Mouse (Mus musculus): ENCODE measurements around the gene Bbs9. TPM values are rescaled to one million over a fixed set of nuclear protein-coding genes. Genes with fewer than 3 reads are reported as not detected.

Gene Bbs9
- polyA plus RNA-seq, 1 experiment from 2014 or later, result 12.3 TPM

DNA sequence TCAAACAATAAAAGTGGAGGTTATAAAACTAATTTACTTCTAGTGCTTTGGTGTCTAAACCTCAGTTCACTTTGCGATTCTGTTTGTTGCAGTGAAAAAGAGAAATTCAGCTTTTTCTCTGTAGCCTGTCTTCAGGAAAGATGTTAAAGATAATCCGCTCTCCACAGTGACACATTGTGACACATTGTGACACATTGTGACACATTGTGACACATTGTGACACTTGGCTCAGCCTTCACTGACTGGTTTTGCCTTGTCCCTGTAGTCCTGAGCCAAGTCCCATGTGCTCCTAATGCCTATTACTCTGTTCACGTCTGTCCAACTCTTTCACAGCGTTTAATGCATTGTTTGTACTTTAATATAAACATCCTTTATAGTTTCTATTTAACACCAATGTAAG, 203.0 kb downstream of the Bbs9 start:
- WGBS, result 94% methylated on average over 4 of the region's 4 CpGs

GRCm38 (mm10) chr9:22679485-22679884, 204.0 kb downstream of the Bbs9 start:
- Histone ChIP-seq H3K36me3 (ENCODE audit: control insufficient read depth, insufficient read depth, low read length) (no peaks in the 10 kb centered on the region), H3K4me2 (replicated peaks; ENCODE audit: low read depth, low read length) (no peak overlapping the region), H3K4me1 (ENCODE audit: control insufficient read depth, insufficient read depth, low read length) (no peaks in the 10 kb centered on the region), H3K4me3 (ENCODE audit: low read length) (no peak overlapping the region), H3K9ac (ENCODE audit: low read depth, low read length) (no peak overlapping the region), H3K27ac (ENCODE audit: low read depth, low read length) (no peak overlapping the region), H3K9me3 (ENCODE audit: control insufficient read depth, low read length) (no peaks in the 10 kb centered on the region), H3K27me3 (ENCODE audit: control insufficient read depth, insufficient read depth, low read length) (no peaks in the 10 kb centered on the region)
- WGBS, result 89% methylated on average over 4 of the region's 4 CpGs
- ATAC-seq (ENCODE audit: low FRiP score, low TSS enrichment), result no peak

More for the DNA sequence above, 203.0 kb downstream of the Bbs9 start:
- H3K4me3 ChIP-seq (ENCODE audit: low read length), result no peak overlapping the region
- H3K9me3 ChIP-seq (ENCODE audit: control insufficient read depth, low read length), result no peaks in the 10 kb centered on the region
- no peaks in the 10 kb centered on the region for H3K36me3 ChIP-seq (ENCODE audit: control insufficient read depth, insufficient read depth, low read length)
- H3K9ac ChIP-seq (ENCODE audit: low read depth, low read length), result no peak overlapping the region
- no peak overlapping the region for H3K27ac ChIP-seq (ENCODE audit: low read depth, low read length)
- no peaks in the 10 kb centered on the region for H3K4me1 ChIP-seq (ENCODE audit: control insufficient read depth, insufficient read depth, low read length)
- no peaks in the 10 kb centered on the region for H3K27me3 ChIP-seq (ENCODE audit: control insufficient read depth, insufficient read depth, low read length)
- no peak overlapping the region for H3K4me2 ChIP-seq (replicated peaks; ENCODE audit: low read depth, low read length)
- ATAC-seq (ENCODE audit: low FRiP score, low TSS enrichment), result no peak

DNA sequence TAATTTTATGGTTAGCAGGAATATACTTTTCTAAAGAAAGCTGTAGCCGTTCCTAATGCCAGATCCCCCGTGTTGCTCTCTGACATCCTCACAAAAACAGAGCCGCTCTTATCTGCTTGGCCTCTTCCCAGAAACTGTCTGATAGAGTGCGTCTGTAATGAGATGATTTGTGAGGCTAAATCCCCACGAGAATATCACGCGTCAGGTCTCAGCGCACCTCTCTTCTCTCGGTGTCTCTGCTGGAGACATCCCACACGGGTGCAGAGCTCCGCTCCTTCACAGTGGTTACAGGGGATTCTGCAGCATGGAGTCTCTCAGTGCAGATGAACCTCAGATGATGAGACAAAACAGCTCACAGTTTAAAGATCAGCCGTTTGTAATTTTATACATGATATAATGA, 204.5 kb downstream of the Bbs9 start:
- H3K9ac ChIP-seq (ENCODE audit: low read depth, low read length), result no peak overlapping the region
- no peak overlapping the region for H3K4me3 ChIP-seq (ENCODE audit: low read length)
- ATAC-seq (ENCODE audit: low FRiP score, low TSS enrichment), result no peak
- no peaks in the 10 kb centered on the region for H3K36me3 ChIP-seq (ENCODE audit: control insufficient read depth, insufficient read depth, low read length)
- H3K27ac ChIP-seq (ENCODE audit: low read depth, low read length), result no peak overlapping the region
- H3K4me1 ChIP-seq (ENCODE audit: control insufficient read depth, insufficient read depth, low read length), result no peaks in the 10 kb centered on the region
- 59% methylated on average over 12 of the region's 12 CpGs for WGBS
- no peaks in the 10 kb centered on the region for H3K9me3 ChIP-seq (ENCODE audit: control insufficient read depth, low read length)
- H3K4me2 ChIP-seq (replicated peaks; ENCODE audit: low read depth, low read length), result no peak overlapping the region
- no peaks in the 10 kb centered on the region for H3K27me3 ChIP-seq (ENCODE audit: control insufficient read depth, insufficient read depth, low read length)

- Histone ChIP-seq H3K27me3 (ENCODE audit: control insufficient read depth, insufficient read depth, low read length) (no peaks in the 10 kb centered on the region), H3K27ac (ENCODE audit: low read depth, low read length) (no peak overlapping the region), H3K4me3 (ENCODE audit: low read length) (no peak overlapping the region), H3K4me2 (replicated peaks; ENCODE audit: low read depth, low read length) (no peak overlapping the region), H3K36me3 (ENCODE audit: control insufficient read depth, insufficient read depth, low read length) (no peaks in the 10 kb centered on the region), H3K9me3 (ENCODE audit: control insufficient read depth, low read length) (no peaks in the 10 kb centered on the region), H3K4me1 (ENCODE audit: control insufficient read depth, insufficient read depth, low read length) (no peaks in the 10 kb centered on the region), H3K9ac (ENCODE audit: low read depth, low read length) (no peak overlapping the region)
- 75% methylated on average over 1 of the region's 1 CpGs for WGBS
- no peak for ATAC-seq (ENCODE audit: low FRiP score, low TSS enrichment)
These were observed 205.0 kb downstream of the Bbs9 start for GRCm38 (mm10) chr9:22680484-22680883.

DNA sequence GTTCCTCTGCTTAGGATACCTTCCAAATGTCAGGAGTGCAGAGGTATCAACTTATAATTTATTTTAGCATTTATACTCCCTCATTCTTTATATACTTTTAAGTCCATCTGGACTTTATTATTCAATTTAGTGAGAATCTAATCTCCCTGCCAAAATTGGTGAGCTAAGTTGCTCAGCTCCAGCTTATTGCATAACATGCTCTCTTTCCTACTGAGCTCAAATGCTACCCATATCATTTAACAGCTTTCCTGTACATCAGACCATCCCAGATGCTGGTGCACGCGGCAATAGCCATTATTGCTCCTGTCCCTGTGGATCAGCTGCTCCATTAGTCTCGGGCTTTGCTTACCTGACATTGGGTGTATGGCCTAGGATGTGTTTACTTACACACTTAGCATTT, 208.3 kb downstream of the Bbs9 start:
- H3K9me3 ChIP-seq (ENCODE audit: control insufficient read depth, low read length), result no peaks in the 10 kb centered on the region
- ATAC-seq (ENCODE audit: low FRiP score, low TSS enrichment), result no peak
- no peak overlapping the region for H3K4me2 ChIP-seq (replicated peaks; ENCODE audit: low read depth, low read length)
- no peak overlapping the region for H3K4me3 ChIP-seq (ENCODE audit: low read length)
- no peak overlapping the region for H3K9ac ChIP-seq (ENCODE audit: low read depth, low read length)
- no peaks in the 10 kb centered on the region for H3K36me3 ChIP-seq (ENCODE audit: control insufficient read depth, insufficient read depth, low read length)
- H3K27ac ChIP-seq (ENCODE audit: low read depth, low read length), result no peak overlapping the region
- no peaks in the 10 kb centered on the region for H3K4me1 ChIP-seq (ENCODE audit: control insufficient read depth, insufficient read depth, low read length)
- 55% methylated on average over 3 of the region's 3 CpGs for WGBS
- no peaks in the 10 kb centered on the region for H3K27me3 ChIP-seq (ENCODE audit: control insufficient read depth, insufficient read depth, low read length)

DNA sequence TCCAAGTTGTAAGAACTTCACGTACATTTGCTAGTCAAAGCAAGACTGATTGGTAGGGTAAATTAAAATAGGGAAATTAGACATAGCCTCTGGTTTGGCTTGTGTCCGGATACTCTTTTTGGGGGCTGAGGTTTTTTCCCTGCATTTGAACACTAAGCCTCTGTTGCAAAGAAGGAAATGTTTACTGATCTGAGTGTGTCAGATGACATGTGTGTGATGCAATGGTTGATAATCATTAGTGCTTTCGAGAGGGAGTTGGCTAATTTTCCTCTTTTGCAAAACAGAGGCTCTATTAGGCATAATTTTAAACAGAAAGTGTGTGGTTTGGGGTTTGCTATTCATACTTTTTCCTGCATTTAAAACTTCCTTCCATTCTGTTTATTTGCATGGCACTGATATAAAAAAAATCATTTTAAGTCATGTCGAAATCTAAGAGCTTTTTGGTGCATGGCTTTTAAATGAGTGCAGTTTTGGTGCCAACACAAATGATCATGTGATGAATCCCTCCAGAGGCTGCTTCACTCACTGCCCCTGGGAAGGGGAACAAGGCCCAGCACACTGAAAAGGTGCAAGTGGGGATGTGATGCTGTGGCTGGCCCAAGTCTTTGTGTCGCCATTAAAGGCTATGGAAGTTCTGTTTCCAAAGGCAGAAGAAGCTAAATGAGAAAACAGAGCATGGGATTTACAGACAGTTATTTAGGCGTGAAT, 211.4 kb downstream of the Bbs9 start:
- no peaks in the 10 kb centered on the region for H3K9me3 ChIP-seq (ENCODE audit: control insufficient read depth, low read length)
- no peak overlapping the region for H3K4me3 ChIP-seq (ENCODE audit: low read length)
- no peak for ATAC-seq (ENCODE audit: low FRiP score, low TSS enrichment)
- WGBS, result 89% methylated on average over 6 of the region's 6 CpGs
- no peak overlapping the region for H3K9ac ChIP-seq (ENCODE audit: low read depth, low read length)
- H3K4me1 ChIP-seq (ENCODE audit: control insufficient read depth, insufficient read depth, low read length), result no peaks in the 10 kb centered on the region
- H3K27me3 ChIP-seq (ENCODE audit: control insufficient read depth, insufficient read depth, low read length), result no peaks in the 10 kb centered on the region
- H3K36me3 ChIP-seq (ENCODE audit: control insufficient read depth, insufficient read depth, low read length), result no peaks in the 10 kb centered on the region
- H3K27ac ChIP-seq (ENCODE audit: low read depth, low read length), result no peak overlapping the region
- H3K4me2 ChIP-seq (replicated peaks; ENCODE audit: low read depth, low read length), result no peak overlapping the region

GRCm38 (mm10) chr9:22690234-22690633, 214.7 kb downstream of the Bbs9 start:
- no peak overlapping the region for H3K4me3 ChIP-seq (ENCODE audit: low read length)
- no peak overlapping the region for H3K27ac ChIP-seq (ENCODE audit: low read depth, low read length)
- no peak overlapping the region for H3K9ac ChIP-seq (ENCODE audit: low read depth, low read length)
- no peak overlapping the region for H3K4me2 ChIP-seq (replicated peaks; ENCODE audit: low read depth, low read length)
- 54% methylated on average over 7 of the region's 7 CpGs for WGBS
- H3K4me1 ChIP-seq (ENCODE audit: control insufficient read depth, insufficient read depth, low read length), result no peaks in the 10 kb centered on the region
- H3K27me3 ChIP-seq (ENCODE audit: control insufficient read depth, insufficient read depth, low read length), result no peaks in the 10 kb centered on the region
- ATAC-seq (ENCODE audit: low FRiP score, low TSS enrichment), result no peak
- no peaks in the 10 kb centered on the region for H3K36me3 ChIP-seq (ENCODE audit: control insufficient read depth, insufficient read depth, low read length)
- H3K9me3 ChIP-seq (ENCODE audit: control insufficient read depth, low read length), result no peaks in the 10 kb centered on the region

GRCm38 (mm10) chr9:22695392-22695791, 219.9 kb downstream of the Bbs9 start:
- WGBS, result 81% methylated on average over 4 of the region's 4 CpGs
- Histone ChIP-seq H3K9ac (ENCODE audit: low read depth, low read length) (no peak overlapping the region), H3K27me3 (ENCODE audit: control insufficient read depth, insufficient read depth, low read length) (no peaks in the 10 kb centered on the region), H3K9me3 (ENCODE audit: control insufficient read depth, low read length) (no peaks in the 10 kb centered on the region; the same call in 1 of the 2 replicates), H3K27ac (ENCODE audit: low read depth, low read length) (no peak overlapping the region), H3K4me2 (replicated peaks; ENCODE audit: low read depth, low read length) (no peak overlapping the region), H3K36me3 (ENCODE audit: control insufficient read depth, insufficient read depth, low read length) (no peaks in the 10 kb centered on the region), H3K4me1 (ENCODE audit: control insufficient read depth, insufficient read depth, low read length) (no peaks in the 10 kb centered on the region), H3K4me3 (ENCODE audit: low read length) (no peak overlapping the region)
- no peak for ATAC-seq (ENCODE audit: low FRiP score, low TSS enrichment)

DNA sequence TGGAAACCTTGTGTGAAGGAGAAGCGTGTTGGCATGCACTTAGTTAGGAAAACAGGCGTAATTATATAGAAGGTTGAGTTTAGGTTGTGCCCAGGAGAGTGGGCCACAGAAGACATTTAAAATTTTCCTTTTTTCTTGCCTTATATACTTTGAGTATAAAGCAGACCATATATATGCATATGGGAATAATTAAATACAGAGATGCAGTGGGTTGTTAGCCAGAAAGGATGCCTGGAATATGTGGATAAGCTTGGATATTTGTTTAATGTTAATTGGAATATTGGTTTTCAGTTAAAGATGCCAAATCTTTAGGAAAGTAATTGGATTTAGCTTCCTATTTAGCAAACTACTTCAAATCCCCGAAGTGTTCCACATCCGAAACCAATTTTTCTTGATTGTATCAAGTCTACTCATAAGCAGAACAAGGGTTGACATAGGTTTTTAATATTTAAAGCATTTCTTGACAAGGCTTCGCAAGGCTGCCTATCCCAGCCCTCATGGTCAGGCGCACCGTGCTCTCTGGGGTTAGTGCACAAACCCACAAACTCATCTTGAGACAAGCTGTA, 221.4 kb downstream of the Bbs9 start:
- no peak for ATAC-seq (ENCODE audit: low FRiP score, low TSS enrichment)
- H3K27ac ChIP-seq (ENCODE audit: low read depth, low read length), result no peak overlapping the region
- no peaks in the 10 kb centered on the region for H3K4me1 ChIP-seq (ENCODE audit: control insufficient read depth, insufficient read depth, low read length)
- H3K27me3 ChIP-seq (ENCODE audit: control insufficient read depth, insufficient read depth, low read length), result no peaks in the 10 kb centered on the region
- 91% methylated on average over 7 of the region's 7 CpGs for WGBS
- H3K4me2 ChIP-seq (replicated peaks; ENCODE audit: low read depth, low read length), result no peak overlapping the region
- H3K9ac ChIP-seq (ENCODE audit: low read depth, low read length), result no peak overlapping the region
- H3K4me3 ChIP-seq (ENCODE audit: low read length), result no peak overlapping the region
- H3K9me3 ChIP-seq (ENCODE audit: control insufficient read depth, low read length), result no peaks in the 10 kb centered on the region; the same call in 1 of the 2 replicates
- H3K36me3 ChIP-seq (ENCODE audit: control insufficient read depth, insufficient read depth, low read length), result no peaks in the 10 kb centered on the region

Measured in kidney, embryonic 14.5 days (tissue).